Mouse (Mus musculus) liver, postnatal 0 days (tissue): ENCODE measurements around the gene Ccdc162.

Experiments used
- CTCF ChIP-seq: sonication (generic); IDR thresholded peaks from 2 replicates; pipeline ENCODE4 v1.5.1; 2016; ENCODE audit warnings: antibody characterized with exemption, low read depth
- EP300 ChIP-seq: IDR thresholded peaks from 2 replicates; pipeline ENCODE4 v1.6.1; 2016; ENCODE audit warnings: antibody characterized with exemption, low read depth, mild to moderate bottlenecking

- TF ChIP-seq CTCF (no peak), EP300 (no peak)
Observed at GRCm38 (mm10) chr10:41582901-41583361, 133.5 kb downstream of the Ccdc162 start.
